Mouse (Mus musculus) cerebellum, adult 2 months (tissue): ENCODE results near the gene Pgm3. TPM values are rescaled to one million over a fixed set of nuclear protein-coding genes. Genes with fewer than 3 reads are reported as not detected.

Source experiments
- DNase-seq, 2 experiments: peaks; one replicate each; pipeline ENCODE4 v3.0.0; 2021
- H3K27ac ChIP-seq: fragments of 200-500 bp; 2 replicates; pipeline ENCODE4 v1.5.1; 2012; ENCODE audit warnings: low read length, control low read depth, inconsistent platforms; ENCODE audit not compliant: insufficient read depth
- H3K27me3 ChIP-seq: fragments of 200-500 bp; 2 replicates; pipeline ENCODE4 v1.6.1; 2012; ENCODE audit warnings: inconsistent platforms, mild to moderate bottlenecking, low read length, moderate library complexity; ENCODE audit not compliant: control insufficient read depth, insufficient read depth
- H3K4me1 ChIP-seq: fragments of 200-500 bp; 2 replicates; pipeline ENCODE4 v1.6.1; 2011; ENCODE audit warnings: low read length; ENCODE audit not compliant: control insufficient read depth, insufficient read depth
- H3K4me3 ChIP-seq: fragments of 200-500 bp; replicated peaks from 2 replicates; pipeline ENCODE3; 2011; ENCODE audit warnings: mild to moderate bottlenecking, low read depth, low read length, control low read depth; ENCODE audit not compliant: insufficient read depth
- CTCF ChIP-seq: fragments of 200-500 bp; IDR thresholded peaks from 2 replicates; pipeline ENCODE4 v1.5.1; 2011; ENCODE audit warnings: low read depth, mild to moderate bottlenecking, control low read depth, low read length, moderate library complexity, borderline replicate concordance; ENCODE audit not compliant: insufficient read depth
- POLR2A ChIP-seq: fragments of 200-500 bp; IDR thresholded peaks from 2 replicates; pipeline ENCODE4 v1.6.1; 2011; ENCODE audit warnings: low read length, control low read depth, borderline replicate concordance; ENCODE audit not compliant: insufficient read depth
- WGBS: fragments of 180-500 bp; shearing (Covaris S2); methylation state at CpG from one replicate; pipeline ENCODE4 v1.1.7; 2018; 5-methylcytosine and 5-hydroxymethylcytosine counted together
- polyA plus RNA-seq: library from polyadenylated mRNA; depleted of rRNA; stranded (reverse); fragments of >200 nt; gene quantifications from 2 replicates; pipeline ENCODE4 v1.2.3, GENCODE M21; 2012

Pgm3 gene
- polyA plus RNA-seq, 1 experiment, result 12.2 TPM

- H3K27me3 ChIP-seq, result no peaks in the 10 kb centered on the region
- 87% methylated on average over 5 of the region's 5 CpGs for WGBS
- DNase-seq, result no peak
- H3K4me3 ChIP-seq, result no peak overlapping the region
- TF ChIP-seq POLR2A (no peak), CTCF (no peak)
- no peak overlapping the region; the same call in 1 of the 2 replicates for H3K27ac ChIP-seq
- no peaks in the 10 kb centered on the region for H3K4me1 ChIP-seq
These were observed 21.9 kb downstream of the Pgm3 start for GRCm38 (mm10) chr9:86549637-86550162.

DNA sequence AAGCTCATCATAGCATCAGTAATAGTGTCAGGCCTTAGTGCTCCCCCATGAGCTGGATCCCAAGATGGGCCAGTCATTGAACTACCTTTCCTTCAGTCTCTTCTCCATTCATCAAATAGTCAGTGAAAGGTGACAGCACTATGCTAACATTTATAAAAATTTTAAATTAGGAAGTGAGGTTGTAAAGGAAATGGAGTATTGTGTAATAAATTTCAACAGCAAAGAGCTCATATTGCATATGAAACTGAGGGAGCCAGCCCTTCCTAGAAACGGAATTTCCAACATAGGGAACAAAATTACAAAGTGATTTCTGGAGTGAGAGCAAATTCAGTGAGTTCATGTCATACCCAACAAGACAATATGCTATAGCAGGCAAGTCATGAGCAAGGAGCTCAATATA, 27.1 kb downstream of the Pgm3 start:
- Histone ChIP-seq H3K27me3 (no peaks in the 10 kb centered on the region), H3K4me1 (no peaks in the 10 kb centered on the region), H3K27ac (no peak overlapping the region), H3K4me3 (no peak overlapping the region)
- WGBS, result 60% methylated on average over 1 of the region's 1 CpGs
- DNase-seq, result no peak
- TF ChIP-seq POLR2A (no peak), CTCF (no peak)

- no peaks in the 10 kb centered on the region for H3K27me3 ChIP-seq
- H3K4me1 ChIP-seq, result no peaks in the 10 kb centered on the region
- no peak overlapping the region for H3K27ac ChIP-seq
- no peak overlapping the region for H3K4me3 ChIP-seq
- TF ChIP-seq POLR2A (no peak), CTCF (no peak)
- no peak for DNase-seq
- WGBS, result 89% methylated on average over 3 of the region's 3 CpGs
These were observed 28.2 kb downstream of the Pgm3 start for GRCm38 (mm10) chr9:86543451-86543850.

DNA sequence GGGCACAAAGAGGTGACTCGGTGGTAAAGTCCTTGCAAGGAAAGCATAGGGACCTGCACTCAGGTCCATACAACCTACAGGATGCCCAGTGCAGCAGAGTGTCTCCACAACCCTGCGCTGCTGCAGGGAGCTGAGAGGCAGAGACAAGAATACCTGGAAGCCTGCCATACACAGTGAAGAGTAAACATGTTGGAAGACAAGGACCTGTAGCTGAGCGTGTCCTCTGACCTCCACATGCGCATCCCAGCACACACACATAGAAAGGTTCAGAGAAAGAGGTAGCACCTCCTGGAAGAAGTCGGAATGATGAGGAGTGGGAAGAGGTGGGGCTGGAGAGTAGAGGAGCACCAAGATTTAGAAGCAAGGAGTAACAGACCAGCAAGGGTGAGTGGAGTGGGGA, 37.6 kb downstream of the Pgm3 start:
- DNase-seq, result no peak
- Histone ChIP-seq H3K4me1 (no peaks in the 10 kb centered on the region), H3K27ac (no peak overlapping the region), H3K4me3 (no peak overlapping the region), H3K27me3 (no peaks in the 10 kb centered on the region)
- TF ChIP-seq CTCF (no peak), POLR2A (no peak)
- WGBS, result 88% methylated on average over 5 of the region's 5 CpGs

DNA sequence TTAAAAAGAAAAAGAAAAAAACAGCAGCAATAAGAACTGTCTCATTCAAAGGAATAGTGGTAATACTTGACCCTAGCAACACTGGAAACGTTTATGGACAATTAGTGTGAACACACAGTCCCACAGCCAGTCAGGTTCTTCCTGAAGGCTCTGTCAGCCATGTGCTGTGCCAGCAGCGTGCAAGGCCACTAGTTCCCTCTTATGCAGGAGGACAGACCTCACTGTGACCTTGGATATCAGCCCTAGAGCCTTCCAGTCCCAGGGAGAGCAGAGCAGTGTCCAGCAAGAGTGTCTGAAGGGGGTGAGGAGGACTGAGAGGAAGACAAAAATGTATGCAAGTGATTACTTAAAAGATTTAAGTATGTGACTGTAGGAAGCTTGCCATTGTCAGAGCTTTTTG, 46.0 kb downstream of the Pgm3 start:
- Histone ChIP-seq H3K27me3 (no peaks in the 10 kb centered on the region), H3K4me3 (no peak overlapping the region), H3K27ac (no peak overlapping the region), H3K4me1 (no peaks in the 10 kb centered on the region)
- 34% methylated on average over 2 of the region's 2 CpGs for WGBS
- TF ChIP-seq POLR2A (no peak), CTCF (no peak)
- DNase-seq, result no peak

GRCm38 (mm10) chr9:86522335-86522734, 49.3 kb downstream of the Pgm3 start:
- no peak overlapping the region for H3K27ac ChIP-seq
- H3K4me1 ChIP-seq, result no peaks in the 10 kb centered on the region
- TF ChIP-seq POLR2A, result no peak
- no peak for TF ChIP-seq CTCF
- no peak for DNase-seq
- no peak overlapping the region for H3K4me3 ChIP-seq
- no peaks in the 10 kb centered on the region for H3K27me3 ChIP-seq

DNA sequence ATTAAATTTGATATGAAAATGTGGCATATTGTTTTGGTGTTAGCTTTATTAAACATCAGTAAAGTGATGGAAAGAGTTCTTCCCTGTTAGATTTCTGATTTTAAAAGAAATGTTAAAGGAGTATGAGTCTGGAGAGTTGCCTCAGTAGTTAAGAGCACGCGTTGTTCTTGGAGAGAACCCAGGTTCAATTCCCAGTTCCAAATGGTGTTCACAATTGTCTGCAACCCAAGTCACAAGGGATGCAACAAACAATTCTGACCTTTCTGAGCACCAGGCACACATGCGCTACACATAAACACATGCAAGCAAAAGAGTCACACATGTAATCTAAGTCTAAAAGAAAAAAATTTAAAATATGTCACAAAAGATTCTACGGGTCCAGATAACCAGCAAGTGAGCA, 56.8 kb downstream of the Pgm3 start:
- no peak for TF ChIP-seq CTCF
- no peak for TF ChIP-seq POLR2A
- no peak overlapping the region for H3K4me3 ChIP-seq
- WGBS, result 90% methylated on average over 4 of the region's 4 CpGs
- no peaks in the 10 kb centered on the region for H3K4me1 ChIP-seq
- no peak for DNase-seq
- H3K27me3 ChIP-seq, result no peaks in the 10 kb centered on the region
- H3K27ac ChIP-seq, result no peak overlapping the region

DNA sequence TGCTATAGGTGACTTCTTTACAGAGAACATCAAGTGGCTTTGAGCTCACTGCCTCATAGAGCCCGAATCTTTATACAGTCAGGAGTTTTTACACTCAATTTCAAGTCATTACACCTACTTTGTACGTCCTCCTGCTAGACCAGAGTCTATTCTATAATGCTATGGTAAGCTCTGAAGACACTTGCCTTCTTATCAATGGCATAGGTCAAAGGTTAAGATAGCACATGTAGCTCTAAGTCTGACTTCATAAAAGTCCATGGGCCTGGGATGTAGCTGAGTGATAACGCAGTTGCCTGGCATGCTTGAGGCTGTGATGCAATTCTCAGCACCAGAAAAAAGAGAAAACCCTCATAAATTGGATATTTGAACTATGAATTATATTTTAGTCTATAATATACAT, 57.3 kb downstream of the Pgm3 start:
- Histone ChIP-seq H3K27me3 (no peaks in the 10 kb centered on the region), H3K4me1 (no peaks in the 10 kb centered on the region), H3K4me3 (no peak overlapping the region), H3K27ac (no peak overlapping the region)
- WGBS, result 90% methylated on average over 3 of the region's 3 CpGs
- DNase-seq, result no peak
- TF ChIP-seq POLR2A, result no peak
- TF ChIP-seq CTCF, result no peak
